ENCODE assay signal across 10 mouse cellular contexts in genomic region chr16:91451949-91452348, GRCm38 (mm10). TPM values are rescaled to one million over a fixed set of nuclear protein-coding genes. Genes with fewer than 3 reads are reported as not detected.
A peak's percentile ranks its signal among the peaks of the same experiment; 100 is the strongest.
DNase-seq lines count a peak whose midpoint lies in the region; ATAC-seq and TF ChIP-seq lines count a peak whose summit lies in the region.
"Had no signal": no experiment of that assay in that cellular context is flagged by ENCODE, and none has a peak within 500 bp of the region (broad histone marks: within the 10 kb centered on the region; RNA-seq: fewer than 3 reads in every experiment).

No protein-coding gene starts in this region.

- WGBS in heart, embryonic 16.5 days: 63% methylated on average over 2 of the region's 2 CpGs
- 4% methylated on average over 2 of the region's 2 CpGs for WGBS in thymus, adult 2 months

- no peak overlapping the region for H3K4me2 ChIP-seq in heart, embryonic 16.5 days (ENCODE audit: low read depth, low read length)
- H3K4me2 ChIP-seq: midbrain, embryonic 12.5 days had no signal

- H3K4me1 ChIP-seq in heart, embryonic 16.5 days (ENCODE audit: control insufficient read depth, insufficient read depth, low read length): peaks cover 25% of the 10 kb centered on the region
- peaks cover 58% of the 10 kb centered on the region for H3K4me1 ChIP-seq in thymus, adult 2 months (replicated peaks; ENCODE audit: control insufficient read depth, insufficient read depth, low read length)
- H3K4me1 ChIP-seq in megakaryocyte, embryonic 14.5 days: peaks cover 39% of the 10 kb centered on the region
- H3K4me1 ChIP-seq: midbrain, embryonic 12.5 days had no signal

- no peaks in the 10 kb centered on the region for H3K27me3 ChIP-seq in heart, embryonic 16.5 days (ENCODE audit: control insufficient read depth, insufficient read depth, low read length)
- H3K27me3 ChIP-seq in thymus, adult 2 months (ENCODE audit: control insufficient read depth, insufficient read depth, low read length): no peaks in the 10 kb centered on the region
- no peaks in the 10 kb centered on the region for H3K27me3 ChIP-seq in megakaryocyte, embryonic 14.5 days (replicated peaks)
- H3K27me3 ChIP-seq: midbrain, embryonic 12.5 days had no signal

- intact Hi-C loops in heart, postnatal 14 days (cut with DNase I): no loop called here

- H3K9me3 ChIP-seq in heart, embryonic 16.5 days (replicated peaks; ENCODE audit: control insufficient read depth, low read length): no peaks in the 10 kb centered on the region
- H3K9me3 ChIP-seq in megakaryocyte, embryonic 14.5 days: no peaks in the 10 kb centered on the region
- H3K9me3 ChIP-seq: midbrain, embryonic 12.5 days had no signal

- no peak for TF ChIP-seq POLR2A in thymus, adult 2 months (IDR thresholded peaks at IDR 0.05; ENCODE audit: control insufficient read depth, extremely low read depth, insufficient read depth, low read length, poor library complexity)

- no peak for TF ChIP-seq CTCF in thymus, adult 2 months (IDR thresholded peaks at IDR 0.05; ENCODE audit: borderline replicate concordance, control insufficient read depth, extremely low read depth, insufficient read depth, low read length, poor library complexity)

- H3K36me3 ChIP-seq in heart, embryonic 16.5 days (ENCODE audit: control insufficient read depth, insufficient read depth): no peaks in the 10 kb centered on the region
- no peaks in the 10 kb centered on the region for H3K36me3 ChIP-seq in thymus, adult 2 months (ENCODE audit: control insufficient read depth, insufficient read depth, low read length)
- no peaks in the 10 kb centered on the region for H3K36me3 ChIP-seq in megakaryocyte, embryonic 14.5 days (replicated peaks; ENCODE audit: low read length)
- H3K36me3 ChIP-seq: midbrain, embryonic 12.5 days had no signal

- DNase-seq in heart, postnatal 14 days: no peak
- DNase-seq in thymus, adult 2 months: peak; percentile 57
- no peak for DNase-seq in thymus, postnatal 10 days (ENCODE audit: low spot score in 2 of 2)
- DNase-seq in Muller cell, postnatal 12 days (ENCODE audit: inconsistent ontology term): no peak
- DNase-seq in left cerebral cortex, adult 8-10 months (ENCODE audit: low spot score in 2 of 2): no peak
- no peak for DNase-seq in right cerebral cortex, postnatal 25 days
- DNase-seq: cerebellum, adult 2 months had no signal

- H3K9ac ChIP-seq in heart, embryonic 16.5 days (ENCODE audit: low read length): no peak overlapping the region
- H3K9ac ChIP-seq: midbrain, embryonic 12.5 days had no signal

- H3K27ac ChIP-seq in heart, embryonic 16.5 days (ENCODE audit: low read length): peak overlapping the region; percentile 68
- H3K27ac ChIP-seq in thymus, adult 2 months (ENCODE audit: control insufficient read depth, insufficient read depth, low read length): peak overlapping the region; percentile 63
- H3K27ac ChIP-seq: midbrain, embryonic 12.5 days had no signal

- no peak for ATAC-seq in heart, embryonic 16.5 days (replicated peaks; ENCODE audit: extremely low read depth, insufficient read depth, low FRiP score)

- H3K4me3 ChIP-seq in heart, embryonic 16.5 days (ENCODE audit: low read length): no peak overlapping the region
- H3K4me3 ChIP-seq in thymus, adult 2 months (ENCODE audit: control insufficient read depth, insufficient read depth, low read length): no peak overlapping the region
- peak overlapping the region; percentile 6 for H3K4me3 ChIP-seq in megakaryocyte, embryonic 14.5 days (replicated peaks)
- H3K4me3 ChIP-seq: midbrain, embryonic 12.5 days had no signal

RNA-seq across cellular contexts. Expression of gene Ifnar1, which starts 33.1 kb away (rescaled TPM):
- polyA plus RNA-seq in heart, embryonic 16.5 days (2015; fragmentation: Nextera tagmentation; extraction: Ambion mirVana): 40.9 and 41.1 TPM in 2 replicates
- 10 to 100 TPM; 36.6 to 42.0 TPM for total RNA-seq in heart, postnatal 14 days (2021)
- 47.0 and 49.1 TPM in 2 replicates for polyA plus RNA-seq in thymus, adult 2 months (2012; rRNA removed)
- polyA plus RNA-seq in megakaryocyte, embryonic 14.5 days (2012; ENCODE audit: insufficient read depth, low replicate concordance): 3.8 TPM in 2 replicates
- total RNA-seq in left cerebral cortex, adult 8-10 months (2022): 10 to 100 TPM; 45.4 to 56.2 (median 49.8) TPM

RNA-seq across cellular contexts. Expression of gene Il10rb, which starts 46.0 kb away (rescaled TPM):
- polyA plus RNA-seq in heart, embryonic 16.5 days (2015; fragmentation: Nextera tagmentation; extraction: Ambion mirVana): 71.3 and 75.1 TPM in 2 replicates
- 10 to 100 TPM; 86.4 to 94.7 TPM for total RNA-seq in heart, postnatal 14 days (2021)
- 28.5 and 35.6 TPM in 2 replicates for polyA plus RNA-seq in thymus, adult 2 months (2012; rRNA removed)
- 2.0 and 13.1 TPM in 2 replicates for polyA plus RNA-seq in megakaryocyte, embryonic 14.5 days (2012; ENCODE audit: insufficient read depth, low replicate concordance)
- 10 to 100 TPM; 10.9 to 14.4 (median 11.8) TPM for total RNA-seq in left cerebral cortex, adult 8-10 months (2022)
